Mouse (Mus musculus): ENCODE data around the gene Slc25a39.

GRCm38 (mm10) chr11:102399610-102400072 is 8.1 kb downstream of the Slc25a39 start:
- TF ChIP-seq CTCF (IDR thresholded peaks at IDR 0.05; ENCODE audit: control insufficient read depth, insufficient read depth, low read length) (no peak), POLR2A (IDR thresholded peaks at IDR 0.05; ENCODE audit: borderline replicate concordance, control insufficient read depth, low read depth, low read length) (no peak)
